Mouse (Mus musculus): ENCODE measurements around the gene Agl. TPM values are rescaled to one million over a fixed set of nuclear protein-coding genes. Genes with fewer than 3 reads are reported as not detected.

Agl gene
- total RNA-seq (2021), result 43.6 and 46.4 TPM in 2 replicates
- long read RNA-seq, experiment 1, full-length matches to known transcripts, result 4 of 7 reads
- long read RNA-seq, experiment 1, partial matches to known transcripts, result 1 of 7 reads
- long read RNA-seq, experiment 1, other reads (novel, unspliced or antisense), result 2 of 7 reads
- long read RNA-seq, experiment 2, full-length matches to known transcripts, result 4 of 9 reads
- long read RNA-seq, experiment 2, partial matches to known transcripts, result 0 of 9 reads
- long read RNA-seq, experiment 2, other reads (novel, unspliced or antisense), result 5 of 9 reads

GRCm38 (mm10) chr3:116807811-116808506, at the start of gene Agl:
TSS of gene Agl (minus strand) at chr3:116808166.
- peak; percentile 99 for DNase-seq

GRCm38 (mm10) chr3:116857611-116858010, 49.6 kb upstream of the Agl start:
- no peak for DNase-seq

- DNase-seq, result no peak
Observed at GRCm38 (mm10) chr3:116852421-116852820, 44.5 kb upstream of the Agl start.

- no peak for DNase-seq
Observed at GRCm38 (mm10) chr3:116850376-116850775, 42.4 kb upstream of the Agl start.

- peak; percentile 45 for DNase-seq
Observed at GRCm38 (mm10) chr3:116848936-116849335, 41.0 kb upstream of the Agl start.

GRCm38 (mm10) chr3:116848099-116848498, 40.1 kb upstream of the Agl start:
- DNase-seq, result no peak

- DNase-seq, result no peak
Observed at GRCm38 (mm10) chr3:116846084-116846483, 38.1 kb upstream of the Agl start.

- DNase-seq, result no peak
Observed at GRCm38 (mm10) chr3:116844880-116845579, 37.1 kb upstream of the Agl start.

GRCm38 (mm10) chr3:116841311-116841710, 33.3 kb upstream of the Agl start:
- DNase-seq, result no peak

- no peak for DNase-seq
Observed at GRCm38 (mm10) chr3:116836681-116837475, 28.9 kb upstream of the Agl start.

GRCm38 (mm10) chr3:116835770-116836680, 28.1 kb upstream of the Agl start:
- DNase-seq, result peak; percentile 91

- DNase-seq, result no peak
Observed at GRCm38 (mm10) chr3:116835350-116835749, 27.4 kb upstream of the Agl start.

GRCm38 (mm10) chr3:116834241-116834640, 26.3 kb upstream of the Agl start:
- DNase-seq, result no peak

- DNase-seq, result no peak
Observed at GRCm38 (mm10) chr3:116833491-116833890, 25.5 kb upstream of the Agl start.

- DNase-seq, result no peak
Observed at GRCm38 (mm10) chr3:116832526-116833310, 24.8 kb upstream of the Agl start.

GRCm38 (mm10) chr3:116831324-116831723, 23.4 kb upstream of the Agl start:
- DNase-seq, result no peak

- DNase-seq, result no peak
Observed at GRCm38 (mm10) chr3:116829274-116829920, 21.4 kb upstream of the Agl start.

- no peak for DNase-seq
Observed at GRCm38 (mm10) chr3:116826471-116827215, 18.7 kb upstream of the Agl start.

- no peak for DNase-seq
Observed at GRCm38 (mm10) chr3:116817231-116817630, 9.3 kb upstream of the Agl start.

Measured in adrenal gland, postnatal 14 days (tissue).